Mouse (Mus musculus): ENCODE data around the gene Neb. TPM values are rescaled to one million over a fixed set of nuclear protein-coding genes. Genes with fewer than 3 reads are reported as not detected.

Gene Neb
- polyA plus RNA-seq, 1 experiment, result 0.07 TPM

GRCm38 (mm10) chr2:52296779-52297178 is 81.5 kb downstream of the Neb start:
- Histone ChIP-seq H3K4me3 (replicated peaks) (no peak overlapping the region), H3K4me1 (peaks cover 5% of the 10 kb centered on the region), H3K36me3 (replicated peaks; ENCODE audit: low read length) (no peaks in the 10 kb centered on the region), H3K27me3 (replicated peaks) (peaks cover 2% of the 10 kb centered on the region), H3K9me3 (no peaks in the 10 kb centered on the region)
- TF ChIP-seq FLI1 (IDR thresholded peaks at IDR 0.05; ENCODE audit: low read length) (no peak), GATA1 (IDR thresholded peaks at IDR 0.05; ENCODE audit: borderline replicate concordance, low read length) (no peak)

GRCm38 (mm10) chr2:52287436-52287835 is 90.8 kb downstream of the Neb start:
- H3K27me3 ChIP-seq (replicated peaks), result peaks cover 9% of the 10 kb centered on the region
- H3K4me3 ChIP-seq (replicated peaks), result no peak overlapping the region
- TF ChIP-seq FLI1 (IDR thresholded peaks at IDR 0.05; ENCODE audit: low read length), result no peak
- no peak for TF ChIP-seq GATA1 (IDR thresholded peaks at IDR 0.05; ENCODE audit: borderline replicate concordance, low read length)
- no peaks in the 10 kb centered on the region for H3K9me3 ChIP-seq
- H3K4me1 ChIP-seq, result no peaks in the 10 kb centered on the region
- no peaks in the 10 kb centered on the region for H3K36me3 ChIP-seq (replicated peaks; ENCODE audit: low read length)

- peaks cover 10% of the 10 kb centered on the region for H3K27me3 ChIP-seq (replicated peaks)
- no peaks in the 10 kb centered on the region for H3K9me3 ChIP-seq
- peaks cover under 1% of the 10 kb centered on the region; the same call in 1 of the 2 replicates for H3K4me1 ChIP-seq
- H3K4me3 ChIP-seq (replicated peaks), result no peak overlapping the region
- no peaks in the 10 kb centered on the region for H3K36me3 ChIP-seq (replicated peaks; ENCODE audit: low read length)
- TF ChIP-seq FLI1 (IDR thresholded peaks at IDR 0.05; ENCODE audit: low read length) (no peak), GATA1 (IDR thresholded peaks at IDR 0.05; ENCODE audit: borderline replicate concordance, low read length) (no peak)
Measured at GRCm38 (mm10) chr2:52286421-52286820, 91.9 kb downstream of the Neb start.

- TF ChIP-seq FLI1 (IDR thresholded peaks at IDR 0.05; ENCODE audit: low read length), result no peak
- TF ChIP-seq GATA1 (IDR thresholded peaks at IDR 0.05; ENCODE audit: borderline replicate concordance, low read length), result no peak
- Histone ChIP-seq H3K4me3 (replicated peaks) (no peak overlapping the region), H3K4me1 (peaks cover 16% of the 10 kb centered on the region), H3K27me3 (replicated peaks) (peaks cover 7% of the 10 kb centered on the region), H3K36me3 (replicated peaks; ENCODE audit: low read length) (no peaks in the 10 kb centered on the region), H3K9me3 (no peaks in the 10 kb centered on the region)
Measured at GRCm38 (mm10) chr2:52272146-52272545, 106.1 kb downstream of the Neb start.

GRCm38 (mm10) chr2:52270911-52271310 is 107.4 kb downstream of the Neb start:
- Histone ChIP-seq H3K4me1 (peaks cover 16% of the 10 kb centered on the region), H3K4me3 (replicated peaks) (no peak overlapping the region), H3K36me3 (replicated peaks; ENCODE audit: low read length) (no peaks in the 10 kb centered on the region), H3K9me3 (no peaks in the 10 kb centered on the region), H3K27me3 (replicated peaks) (peaks cover 5% of the 10 kb centered on the region)
- TF ChIP-seq GATA1 (IDR thresholded peaks at IDR 0.05; ENCODE audit: borderline replicate concordance, low read length), result no peak
- TF ChIP-seq FLI1 (IDR thresholded peaks at IDR 0.05; ENCODE audit: low read length), result no peak

GRCm38 (mm10) chr2:52262149-52262548 is 116.1 kb downstream of the Neb start:
- H3K27me3 ChIP-seq (replicated peaks), result no peaks in the 10 kb centered on the region
- no peaks in the 10 kb centered on the region for H3K4me1 ChIP-seq
- no peaks in the 10 kb centered on the region for H3K9me3 ChIP-seq
- H3K4me3 ChIP-seq (replicated peaks), result no peak overlapping the region
- TF ChIP-seq FLI1 (IDR thresholded peaks at IDR 0.05; ENCODE audit: low read length) (no peak), GATA1 (IDR thresholded peaks at IDR 0.05; ENCODE audit: borderline replicate concordance, low read length) (no peak)
- H3K36me3 ChIP-seq (replicated peaks; ENCODE audit: low read length), result no peaks in the 10 kb centered on the region

- H3K4me1 ChIP-seq, result peaks cover 4% of the 10 kb centered on the region; the same call in 1 of the 2 replicates
- no peaks in the 10 kb centered on the region for H3K27me3 ChIP-seq (replicated peaks)
- no peaks in the 10 kb centered on the region for H3K36me3 ChIP-seq (replicated peaks; ENCODE audit: low read length)
- H3K9me3 ChIP-seq, result peaks cover 2% of the 10 kb centered on the region; the same call in 1 of the 2 replicates
- TF ChIP-seq GATA1 (IDR thresholded peaks at IDR 0.05; ENCODE audit: borderline replicate concordance, low read length) (no peak), FLI1 (IDR thresholded peaks at IDR 0.05; ENCODE audit: low read length) (no peak)
- H3K4me3 ChIP-seq (replicated peaks), result no peak overlapping the region
Measured at GRCm38 (mm10) chr2:52252037-52252436, 126.2 kb downstream of the Neb start.

GRCm38 (mm10) chr2:52248316-52248826 is 129.9 kb downstream of the Neb start:
- no peak overlapping the region for H3K4me3 ChIP-seq (replicated peaks)
- peaks cover 4% of the 10 kb centered on the region; the same call in 1 of the 2 replicates for H3K4me1 ChIP-seq
- no peaks in the 10 kb centered on the region for H3K36me3 ChIP-seq (replicated peaks; ENCODE audit: low read length)
- peaks cover 2% of the 10 kb centered on the region; the same call in 1 of the 2 replicates for H3K9me3 ChIP-seq
- TF ChIP-seq GATA1 (IDR thresholded peaks at IDR 0.05; ENCODE audit: borderline replicate concordance, low read length), result no peak
- TF ChIP-seq FLI1 (IDR thresholded peaks at IDR 0.05; ENCODE audit: low read length), result no peak
- H3K27me3 ChIP-seq (replicated peaks), result no peaks in the 10 kb centered on the region

GRCm38 (mm10) chr2:52245091-52245490 is 133.2 kb downstream of the Neb start:
- Histone ChIP-seq H3K27me3 (replicated peaks) (no peaks in the 10 kb centered on the region), H3K9me3 (no peaks in the 10 kb centered on the region), H3K36me3 (replicated peaks; ENCODE audit: low read length) (no peaks in the 10 kb centered on the region), H3K4me1 (peaks cover 4% of the 10 kb centered on the region; the same call in 1 of the 2 replicates), H3K4me3 (replicated peaks) (no peak overlapping the region)
- TF ChIP-seq GATA1 (IDR thresholded peaks at IDR 0.05; ENCODE audit: borderline replicate concordance, low read length), result no peak
- TF ChIP-seq FLI1 (IDR thresholded peaks at IDR 0.05; ENCODE audit: low read length), result no peak

- Histone ChIP-seq H3K4me3 (replicated peaks) (no peak overlapping the region), H3K27me3 (replicated peaks) (no peaks in the 10 kb centered on the region), H3K36me3 (replicated peaks; ENCODE audit: low read length) (no peaks in the 10 kb centered on the region), H3K9me3 (no peaks in the 10 kb centered on the region), H3K4me1 (no peaks in the 10 kb centered on the region)
- TF ChIP-seq FLI1 (IDR thresholded peaks at IDR 0.05; ENCODE audit: low read length), result no peak
- no peak for TF ChIP-seq GATA1 (IDR thresholded peaks at IDR 0.05; ENCODE audit: borderline replicate concordance, low read length)
Measured at GRCm38 (mm10) chr2:52242691-52243090, 135.6 kb downstream of the Neb start.

Measured in megakaryocyte, embryonic 14.5 days (primary cell).